In genomic region chr11:101604116-101604515, GRCm38 (mm10) we compare ENCODE assay signal across 9 mouse cellular contexts. TPM values are rescaled to one million over a fixed set of nuclear protein-coding genes. Genes with fewer than 3 reads are reported as not detected.
DNase-seq lines count a peak whose midpoint lies in the region; ATAC-seq and TF ChIP-seq lines count a peak whose summit lies in the region.
"Had no signal": no experiment of that assay in that cellular context is flagged by ENCODE, and none has a peak within 500 bp of the region (broad histone marks: within the 10 kb centered on the region; RNA-seq: fewer than 3 reads in every experiment).

No protein-coding gene starts in this region.

- H3K9ac ChIP-seq in ES-E14 (ENCODE audit: insufficient read depth, low read depth, low read length, poor library complexity, severe bottlenecking), result no peak overlapping the region
- H3K9ac ChIP-seq in hindbrain, embryonic 13.5 days, result 0 out of 2 replicates have a peak overlapping the region, but pooled peaks have one; percentile 53

- no peaks in the 10 kb centered on the region for H3K9me3 ChIP-seq in heart, embryonic 10.5 days
- H3K9me3 ChIP-seq in ES-E14 (ENCODE audit: control insufficient read depth, insufficient read depth, low read depth, low read length), result 0 out of 2 replicates have a peak, but pooled peaks cover 2% of the 10 kb centered on the region
- no peaks in the 10 kb centered on the region for H3K9me3 ChIP-seq in hindbrain, embryonic 13.5 days
- no peaks in the 10 kb centered on the region for H3K9me3 ChIP-seq in midbrain, embryonic 10.5 days (replicated peaks)

- 2% methylated on average over 3 of the region's 3 CpGs for WGBS in heart, embryonic 10.5 days
- under 1% methylated on average over 3 of the region's 3 CpGs for WGBS in hindbrain, embryonic 13.5 days
- WGBS in midbrain, embryonic 10.5 days, result 3% methylated on average over 3 of the region's 3 CpGs

- no peaks in the 10 kb centered on the region for H3K36me3 ChIP-seq in heart, embryonic 10.5 days
- H3K36me3 ChIP-seq in ES-E14 (ENCODE audit: control insufficient read depth, insufficient read depth, low read length, poor library complexity, severe bottlenecking), result no peaks in the 10 kb centered on the region
- H3K36me3 ChIP-seq in hindbrain, embryonic 13.5 days, result no peaks in the 10 kb centered on the region
- H3K36me3 ChIP-seq in midbrain, embryonic 10.5 days, result no peaks in the 10 kb centered on the region

- H3K27me3 ChIP-seq in heart, embryonic 10.5 days (ENCODE audit: insufficient read depth, poor library complexity, severe bottlenecking), result 0 out of 2 replicates have a peak, but pooled peaks cover 3% of the 10 kb centered on the region
- H3K27me3 ChIP-seq in hindbrain, embryonic 13.5 days, result 0 out of 2 replicates have a peak, but pooled peaks cover 11% of the 10 kb centered on the region
- 0 out of 2 replicates have a peak, but pooled peaks cover 6% of the 10 kb centered on the region for H3K27me3 ChIP-seq in midbrain, embryonic 10.5 days (ENCODE audit: low read depth, poor library complexity, severe bottlenecking)

- no peak overlapping the region for H3K27ac ChIP-seq in heart, embryonic 10.5 days
- H3K27ac ChIP-seq in ES-E14 (ENCODE audit: insufficient read depth, low read depth, low read length, poor library complexity, severe bottlenecking), result peak overlapping the region; percentile 99; the same call in 1 of the 2 replicates
- H3K27ac ChIP-seq in hindbrain, embryonic 13.5 days, result 0 out of 2 replicates have a peak overlapping the region, but pooled peaks have one; percentile 53
- peak overlapping the region; percentile 84 for H3K27ac ChIP-seq in midbrain, embryonic 10.5 days (replicated peaks)

- DNase-seq in heart, embryonic 10.5 days (ENCODE audit: low spot score), result no peak
- DNase-seq in heart, adult 9 months (ENCODE audit: low spot score in 2 of 2), result no peak
- DNase-seq in ES-E14 (ENCODE audit: low read depth, low spot score), result no peak
- no peak for DNase-seq in midbrain, embryonic 10.5 days (ENCODE audit: low spot score)
- DNase-seq in thymus, postnatal 25 days, result no peak
- no peak for DNase-seq in embryo, embryonic 11 days

- peak overlapping the region; percentile 57 for H3K4me2 ChIP-seq in hindbrain, embryonic 13.5 days

- no peak for ATAC-seq in hindbrain, embryonic 13.5 days (ENCODE audit: low FRiP score)
- no peak for ATAC-seq in inflammation-experienced regulatory T-cells, adult 6 months

- peak overlapping the region; percentile 47; the same call in 1 of the 2 replicates for H3K4me3 ChIP-seq in heart, embryonic 10.5 days
- no peak overlapping the region for H3K4me3 ChIP-seq in ES-E14 (ENCODE audit: insufficient read depth in 1 of 2, low read depth in 1 of 2, low read length in 2 of 2, poor library complexity in 1 of 2, severe bottlenecking in 1 of 2)
- H3K4me3 ChIP-seq in hindbrain, embryonic 13.5 days, result peak overlapping the region; percentile 40
- peak overlapping the region; percentile 43 for H3K4me3 ChIP-seq in midbrain, embryonic 10.5 days

- no peaks in the 10 kb centered on the region for H3K4me1 ChIP-seq in heart, embryonic 10.5 days
- H3K4me1 ChIP-seq in ES-E14 (ENCODE audit: control insufficient read depth in 2 of 2, insufficient read depth in 2 of 2, low read length in 2 of 2, poor library complexity in 1 of 2), result no peaks in the 10 kb centered on the region
- H3K4me1 ChIP-seq in hindbrain, embryonic 13.5 days (replicated peaks), result peaks cover 5% of the 10 kb centered on the region; the same call in 1 of the 2 replicates
- peaks cover 5% of the 10 kb centered on the region; the same call in 1 of the 2 replicates for H3K4me1 ChIP-seq in midbrain, embryonic 10.5 days

- in situ Hi-C loops in ES-E14 (cut with MboI; ENCODE audit: low sequenced_read_pairs in 2 of 2, unreplicated experiment in 2 of 2), result no loop called here

TF ChIP-seq in ES-E14, 5 proteins besides CTCF, POLR2A, EP300 and RAD21:
- TF ChIP-seq HCFC1 (IDR thresholded peaks at IDR 0.05; ENCODE audit: borderline replicate concordance, insufficient read depth, low read length), result no peak
- no peak for TF ChIP-seq ZC3H11A (IDR thresholded peaks at IDR 0.05; ENCODE audit: borderline replicate concordance, low read depth, low read length)
- TF ChIP-seq ZNF384 (IDR thresholded peaks at IDR 0.05; ENCODE audit: low read depth, low read length), result no peak
TF ChIP-seq in ES-E14: peak in this region for 0.

RNA-seq across cellular contexts. Expression of gene Gm11634, which starts 5.1 kb away (rescaled TPM):
- polyA plus RNA-seq in heart, embryonic 10.5 days (2016; fragmentation: Nextera tagmentation; extraction: Ambion mirVana), result not detected in 2 replicates
- not detected in 2 replicates for total RNA-seq in ES-E14 (2012; rRNA removed)
- not detected in 2 replicates for polyA plus RNA-seq in hindbrain, embryonic 13.5 days (2015; fragmentation: Nextera tagmentation; extraction: Ambion mirVana)
- 0.22 TPM in 1 of 2 replicates, not detected in the other for polyA plus RNA-seq in midbrain, embryonic 10.5 days (2016; fragmentation: Nextera tagmentation; extraction: Ambion mirVana)
- polyA plus RNA-seq in inflammation-experienced regulatory T-cells, adult 6 months (2017; shearing (Covaris generic)), result under 1 TPM in 2 of 3 experiments, not detected in 1; 0.49 to 0.62 TPM
- total RNA-seq: adrenal gland, postnatal 10 days had no signal

RNA-seq across cellular contexts. Expression of gene Tmem106a, which starts 22.1 kb away (rescaled TPM):
- polyA plus RNA-seq in heart, embryonic 10.5 days (2016; fragmentation: Nextera tagmentation; extraction: Ambion mirVana), result 2.7 and 3.0 TPM in 2 replicates
- total RNA-seq in ES-E14 (2012; rRNA removed), result 5.8 and 7.0 TPM in 2 replicates
- polyA plus RNA-seq in hindbrain, embryonic 13.5 days (2015; fragmentation: Nextera tagmentation; extraction: Ambion mirVana), result 3.4 and 4.1 TPM in 2 replicates
- polyA plus RNA-seq in midbrain, embryonic 10.5 days (2016; fragmentation: Nextera tagmentation; extraction: Ambion mirVana), result 2.0 and 3.9 TPM in 2 replicates
- polyA plus RNA-seq in inflammation-experienced regulatory T-cells, adult 6 months (2017; shearing (Covaris generic)), result 10 to 100 TPM; 15.6 to 19.0 (median 16.8) TPM

RNA-seq across cellular contexts. Expression of gene Rdm1, which starts 22.9 kb away (rescaled TPM):
- polyA plus RNA-seq in heart, embryonic 10.5 days (2016; fragmentation: Nextera tagmentation; extraction: Ambion mirVana), result 24.0 and 26.8 TPM in 2 replicates
- 81.1 and 99.0 TPM in 2 replicates for total RNA-seq in ES-E14 (2012; rRNA removed)
- 15.5 and 18.9 TPM in 2 replicates for polyA plus RNA-seq in hindbrain, embryonic 13.5 days (2015; fragmentation: Nextera tagmentation; extraction: Ambion mirVana)
- 35.2 and 39.2 TPM in 2 replicates for polyA plus RNA-seq in midbrain, embryonic 10.5 days (2016; fragmentation: Nextera tagmentation; extraction: Ambion mirVana)
- 10 to 100 TPM; 74.3 to 80.3 (median 78.1) TPM for polyA plus RNA-seq in inflammation-experienced regulatory T-cells, adult 6 months (2017; shearing (Covaris generic))

RNA-seq across cellular contexts. Expression of gene Nbr1, which starts 52.2 kb away (rescaled TPM):
- polyA plus RNA-seq in heart, embryonic 10.5 days (2016; fragmentation: Nextera tagmentation; extraction: Ambion mirVana), result 54.1 and 64.6 TPM in 2 replicates
- 101 and 103 TPM in 2 replicates for total RNA-seq in ES-E14 (2012; rRNA removed)
- 98.7 and 104 TPM in 2 replicates for polyA plus RNA-seq in hindbrain, embryonic 13.5 days (2015; fragmentation: Nextera tagmentation; extraction: Ambion mirVana)
- polyA plus RNA-seq in midbrain, embryonic 10.5 days (2016; fragmentation: Nextera tagmentation; extraction: Ambion mirVana), result 69.9 and 83.7 TPM in 2 replicates
- 10 to 100 TPM; 53.2 to 76.6 (median 56.5) TPM for polyA plus RNA-seq in inflammation-experienced regulatory T-cells, adult 6 months (2017; shearing (Covaris generic))

RNA-seq across cellular contexts. Expression of gene Brca1, which starts 52.4 kb away (rescaled TPM):
- polyA plus RNA-seq in heart, embryonic 10.5 days (2016; fragmentation: Nextera tagmentation; extraction: Ambion mirVana), result 13.4 and 14.9 TPM in 2 replicates
- 61.1 and 63.5 TPM in 2 replicates for total RNA-seq in ES-E14 (2012; rRNA removed)
- 2.9 TPM in 2 replicates for polyA plus RNA-seq in hindbrain, embryonic 13.5 days (2015; fragmentation: Nextera tagmentation; extraction: Ambion mirVana)
- 21.6 and 23.0 TPM in 2 replicates for polyA plus RNA-seq in midbrain, embryonic 10.5 days (2016; fragmentation: Nextera tagmentation; extraction: Ambion mirVana)
- polyA plus RNA-seq in inflammation-experienced regulatory T-cells, adult 6 months (2017; shearing (Covaris generic)), result 10 to 100 TPM in 1 of 3 experiments, 1 to 10 TPM in 2; 2.8 to 13.3 (median 3.8) TPM

Comparison
In these comparisons a context has a peak if more than half of its experiments do, and no peak if none do; other contexts are left out.
1. H3K4me3 ChIP-seq: peak in heart, embryonic 10.5 days (single experiment), hindbrain, embryonic 13.5 days (single experiment) and midbrain, embryonic 10.5 days (single experiment); none in ES-E14 (0 of 2).